Mouse (Mus musculus) urinary bladder, postnatal 4 days (tissue): ENCODE data around the gene Fstl4.
A peak's percentile ranks its signal among the peaks of the same experiment; 100 is the strongest.

Experiments
- DNase-seq, 2 experiments: peaks; one replicate each; pipeline ENCODE4 v3.0.0; 2021 to 2022; ENCODE audit warnings: low spot score in 2 of 2

The Fstl4 gene

DNA sequence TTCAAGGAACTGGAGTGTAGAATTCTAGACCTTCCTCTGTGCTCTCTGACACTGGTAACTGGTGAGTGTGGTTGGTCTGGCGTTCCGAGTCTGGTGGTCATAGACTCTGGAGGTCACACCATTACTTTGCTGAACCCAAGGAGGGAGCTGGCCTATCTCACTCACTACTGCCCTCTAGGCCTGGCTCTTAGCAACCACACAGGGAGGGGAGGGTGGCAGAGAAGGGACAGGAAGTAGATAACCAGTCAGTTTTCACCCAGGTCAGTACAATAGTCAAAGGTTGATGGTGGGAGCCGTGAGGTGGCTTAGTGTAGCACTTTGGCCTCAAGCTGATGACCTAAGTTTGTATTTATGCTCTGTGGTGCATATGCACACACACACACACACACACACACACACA lies 255.1 kb downstream of the Fstl4 start:
- DNase-seq, result no peak

DNA sequence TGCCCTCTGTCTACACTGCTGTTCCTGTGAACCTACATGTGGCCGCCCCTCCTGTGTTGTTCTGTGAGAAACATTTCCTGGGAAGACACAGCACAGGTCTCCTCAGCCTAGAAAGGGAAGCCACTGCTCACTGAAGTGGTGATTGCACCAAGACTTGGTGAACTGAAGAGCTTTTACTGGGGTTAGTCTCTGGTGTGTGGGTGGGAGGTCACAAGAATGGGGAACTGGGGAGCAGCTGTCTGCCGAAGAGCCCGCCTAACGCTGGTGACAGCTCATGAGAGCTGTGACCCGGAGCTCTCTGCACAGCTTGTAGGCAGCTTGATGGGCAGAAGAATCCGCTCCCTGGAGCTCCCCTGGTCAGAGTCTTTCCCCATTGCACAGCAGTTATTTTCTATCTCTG lies 260.0 kb downstream of the Fstl4 start:
- no peak for DNase-seq

DNA sequence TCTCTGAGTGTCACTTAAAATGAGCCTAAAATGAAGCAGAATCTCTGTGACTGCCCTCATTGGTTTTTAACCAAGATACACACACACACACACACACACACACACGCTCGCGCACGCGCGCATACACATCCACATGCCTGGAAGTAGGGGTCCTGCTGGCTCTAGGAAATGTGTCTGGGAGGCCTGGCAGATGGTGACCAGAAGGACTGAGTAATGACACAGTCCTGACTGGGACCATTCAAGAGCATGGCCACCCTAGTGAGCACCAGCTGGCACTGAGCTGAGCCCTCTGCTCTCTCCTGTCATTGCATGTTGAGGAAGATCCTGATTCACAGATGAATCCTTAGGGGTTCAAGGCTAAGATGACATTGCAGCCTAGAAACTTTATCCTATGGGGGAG lies 261.3 kb downstream of the Fstl4 start:
- DNase-seq, result no peak

DNA sequence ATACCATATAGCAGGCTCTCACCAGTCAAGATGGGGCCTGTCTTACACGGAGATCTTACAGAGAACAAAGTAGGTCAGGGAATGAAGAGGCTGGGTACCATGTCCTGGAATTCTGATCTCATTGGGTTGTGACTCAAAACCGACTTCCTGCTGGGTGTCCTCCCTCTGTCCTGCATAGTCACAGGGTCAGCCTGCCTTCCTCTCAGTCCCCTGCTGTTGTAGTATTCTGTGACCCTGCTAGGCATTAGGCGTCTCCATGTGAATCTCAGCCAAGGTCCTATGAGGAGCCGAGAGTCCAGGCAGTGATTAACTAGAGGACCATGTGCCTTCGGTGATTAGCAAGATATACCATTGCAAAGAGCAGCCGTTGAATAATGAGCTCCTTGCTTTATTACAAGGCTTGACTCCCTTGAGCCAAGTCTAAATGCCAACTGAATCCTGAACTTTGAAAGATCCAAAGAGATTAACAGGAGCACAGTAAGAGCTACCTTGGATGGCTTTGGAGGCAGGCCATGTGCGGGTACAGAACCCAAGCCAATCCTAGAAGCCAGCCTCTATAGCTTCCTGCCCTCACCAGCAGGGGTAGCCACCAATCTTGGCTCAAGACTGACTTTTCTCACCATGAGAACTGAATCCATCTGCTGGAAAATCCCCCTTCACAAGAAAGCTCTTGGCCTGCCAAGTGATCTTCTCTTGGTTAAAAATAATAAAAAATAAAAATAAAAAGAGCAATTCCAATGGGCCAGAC lies 264.2 kb downstream of the Fstl4 start:
- DNase-seq, result no peak

DNA sequence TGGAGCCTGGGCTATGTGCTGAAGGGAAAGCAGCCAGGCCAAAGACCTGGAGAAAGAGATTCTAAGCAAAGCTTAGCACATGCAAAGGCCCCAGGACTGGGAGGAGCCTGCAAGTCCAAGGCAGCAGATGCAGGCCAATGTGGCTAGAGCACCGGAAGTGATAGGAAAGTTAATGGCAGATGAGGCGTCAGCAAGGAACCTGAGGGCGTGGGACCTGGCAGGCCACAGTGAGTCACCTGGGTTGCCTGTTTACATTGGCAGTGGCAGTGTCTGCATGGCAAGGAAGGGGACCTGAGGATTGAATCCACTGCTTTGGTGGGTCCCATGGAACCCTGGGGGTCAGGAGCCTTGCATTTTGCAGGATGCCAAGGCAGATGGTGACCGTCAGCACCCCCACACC lies 267.3 kb downstream of the Fstl4 start:
- no peak for DNase-seq

DNA sequence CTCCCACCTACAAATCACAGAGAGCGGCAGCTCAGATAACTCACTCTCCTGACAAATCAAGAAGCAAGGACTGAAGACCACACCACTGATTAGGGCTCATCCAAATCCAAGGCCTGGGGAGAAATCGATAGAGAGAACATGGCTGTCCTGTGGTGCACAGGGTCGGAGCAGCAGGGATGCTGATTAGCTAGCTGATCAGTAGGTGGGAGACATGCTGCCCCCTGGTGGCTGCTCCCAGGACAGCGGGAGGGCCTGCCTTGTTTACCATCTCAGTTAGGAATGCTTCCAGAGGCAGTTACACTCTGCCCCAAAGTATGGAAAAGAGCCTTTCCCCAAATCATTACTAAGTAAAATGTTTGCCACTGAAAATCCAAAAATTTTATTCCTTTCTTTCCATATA lies 267.9 kb downstream of the Fstl4 start:
- peak; percentile 65 to 83 for DNase-seq

DNA sequence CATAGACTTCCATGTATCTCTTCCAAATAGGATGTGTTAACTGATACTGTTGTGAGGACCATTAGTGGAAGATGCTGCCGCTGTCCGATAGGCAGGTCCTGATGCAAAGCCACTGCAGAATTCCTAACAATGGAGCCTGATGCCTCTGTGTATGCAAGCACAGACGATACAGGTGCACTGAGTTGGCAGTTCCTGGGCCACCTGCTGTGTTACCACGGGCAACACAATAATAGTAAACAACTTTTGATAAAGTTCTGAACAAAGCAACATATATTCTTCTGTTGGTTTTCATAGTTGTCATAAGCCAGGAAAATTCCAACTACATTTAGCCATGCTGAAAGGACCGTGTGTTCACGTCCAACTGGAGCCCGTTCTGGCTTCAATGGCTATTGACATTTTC lies 271.0 kb downstream of the Fstl4 start:
- no peak for DNase-seq

DNA sequence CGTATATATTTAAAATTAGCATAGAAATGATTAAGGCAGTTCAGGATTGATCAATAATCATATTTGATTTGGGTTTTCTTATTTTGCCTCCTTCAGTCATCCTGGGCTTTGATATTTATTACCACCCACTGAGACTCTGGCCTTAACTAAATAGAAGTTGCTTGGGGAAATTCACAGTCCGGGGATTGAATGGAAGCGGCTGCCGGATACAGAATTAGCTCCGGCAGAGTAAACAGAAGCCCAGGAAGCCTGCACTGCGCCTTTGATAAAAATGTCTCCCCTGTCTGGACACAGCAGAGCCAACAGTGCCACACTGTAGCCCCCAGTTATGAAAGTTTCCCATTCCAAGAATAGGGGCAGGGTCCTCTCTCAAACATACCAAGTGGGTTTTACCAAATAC lies 282.4 kb downstream of the Fstl4 start:
- no peak for DNase-seq

DNA sequence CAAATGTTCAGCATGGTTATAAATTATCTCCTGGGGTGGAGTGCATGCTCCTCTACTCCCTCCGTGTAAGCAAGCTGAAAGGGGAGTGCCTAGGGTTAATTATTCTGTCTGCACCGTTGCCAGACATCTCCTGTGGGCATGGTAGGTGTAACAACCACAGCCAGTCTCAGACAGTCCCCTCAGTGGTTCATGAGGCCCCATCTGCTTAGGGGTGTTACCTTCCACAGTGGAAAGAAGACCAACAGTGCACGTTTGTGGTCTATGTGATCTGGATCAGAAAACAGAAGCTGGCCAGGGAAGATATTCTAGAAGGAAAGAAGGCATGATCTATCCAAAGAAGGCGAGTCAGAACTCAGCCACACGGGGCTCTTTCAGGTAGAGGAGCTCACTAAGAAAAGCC lies 289.7 kb downstream of the Fstl4 start:
- DNase-seq, result no peak

DNA sequence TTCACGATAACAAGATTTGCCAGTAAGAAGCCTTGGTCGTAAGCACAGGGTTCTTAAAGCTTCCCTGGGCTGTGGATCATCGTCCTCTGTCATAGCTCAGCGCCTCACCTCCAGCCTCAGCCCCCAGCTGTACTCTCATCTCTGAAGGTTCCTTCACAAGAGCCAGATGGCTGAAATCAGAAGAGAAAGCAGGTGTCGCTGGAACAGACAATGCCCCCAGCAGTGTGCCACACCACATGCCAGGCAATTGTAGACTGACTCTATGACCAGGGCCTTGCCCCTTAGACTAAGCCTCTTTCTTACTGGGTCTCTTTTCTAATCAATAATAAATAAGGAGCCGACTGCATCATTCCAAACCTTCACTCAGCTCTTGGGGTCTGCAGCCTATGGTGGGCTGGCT lies 291.5 kb downstream of the Fstl4 start:
- no peak for DNase-seq

DNA sequence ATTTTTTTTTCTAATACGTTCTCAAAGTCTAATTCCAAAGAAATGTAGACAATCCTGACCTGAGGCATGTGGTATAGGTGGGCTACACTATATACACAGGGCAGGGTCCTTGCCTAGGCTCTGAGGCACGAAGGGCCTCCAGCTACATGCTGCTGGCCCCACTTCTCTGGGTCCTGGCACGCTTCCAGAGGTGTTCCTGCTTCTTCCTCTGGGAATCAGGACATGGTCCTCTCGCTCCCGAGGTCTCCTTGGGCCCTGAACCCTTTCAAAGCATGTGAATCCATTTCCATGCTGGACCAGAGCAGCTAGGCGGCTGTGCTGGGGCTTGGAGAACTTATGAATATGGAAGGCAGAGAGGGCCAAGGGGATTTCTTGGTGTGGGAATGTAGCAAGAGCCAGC lies 292.3 kb downstream of the Fstl4 start:
- no peak for DNase-seq

DNA sequence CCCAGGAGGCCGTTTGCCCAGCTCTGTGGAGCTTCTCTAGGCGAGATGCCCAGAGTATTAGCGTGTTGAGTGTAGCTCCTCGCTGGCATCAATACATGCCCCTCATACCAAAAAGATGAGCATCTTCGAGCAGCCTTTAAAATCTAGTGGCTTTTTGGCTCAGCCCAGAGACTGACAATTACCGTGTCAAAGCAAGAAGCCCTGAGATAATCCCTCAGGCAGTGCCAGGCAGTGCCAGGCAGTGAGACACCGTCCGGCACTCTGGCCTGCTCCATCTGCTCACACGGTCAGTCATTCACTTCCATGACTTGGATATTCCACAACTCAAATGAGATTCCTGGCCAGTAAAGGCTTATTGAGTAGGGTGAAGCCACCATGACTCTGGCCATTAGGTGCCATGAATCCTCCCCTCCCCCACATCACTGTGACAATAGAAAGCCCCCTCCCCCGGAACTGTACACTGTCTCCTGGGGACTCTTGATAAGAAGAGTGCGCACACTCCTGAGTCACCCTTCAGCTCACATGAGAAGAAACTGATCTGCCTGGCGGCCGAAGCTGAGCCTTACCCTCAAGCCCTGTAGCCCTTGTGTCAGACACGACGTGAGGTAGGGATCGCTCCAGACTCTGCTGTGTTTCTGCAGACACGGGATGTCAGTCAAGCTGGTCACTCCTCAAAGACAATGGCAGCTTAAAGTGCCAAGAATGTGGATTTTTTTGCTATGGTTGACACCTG lies 293.6 kb downstream of the Fstl4 start:
- no peak for DNase-seq

DNA sequence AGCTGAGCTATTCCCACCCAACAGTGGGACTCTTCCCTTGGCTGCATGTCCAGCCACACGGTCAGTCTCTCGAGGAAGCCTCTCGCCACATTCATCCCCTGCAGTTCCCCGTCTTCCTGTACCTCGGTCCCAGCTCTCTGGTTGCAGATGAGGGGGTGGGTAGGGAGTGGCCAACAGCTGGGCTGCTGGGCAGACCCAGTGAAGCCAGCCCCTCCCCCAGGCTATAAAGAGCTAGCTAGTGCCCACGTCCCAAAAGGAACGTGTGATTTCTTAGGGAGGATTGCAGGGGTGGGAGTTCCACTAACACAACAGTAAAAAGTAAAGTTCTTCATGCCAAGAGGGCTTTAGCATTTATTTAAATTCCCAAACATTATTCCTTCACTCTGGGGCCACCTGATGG lies 294.1 kb downstream of the Fstl4 start:
- no peak for DNase-seq

DNA sequence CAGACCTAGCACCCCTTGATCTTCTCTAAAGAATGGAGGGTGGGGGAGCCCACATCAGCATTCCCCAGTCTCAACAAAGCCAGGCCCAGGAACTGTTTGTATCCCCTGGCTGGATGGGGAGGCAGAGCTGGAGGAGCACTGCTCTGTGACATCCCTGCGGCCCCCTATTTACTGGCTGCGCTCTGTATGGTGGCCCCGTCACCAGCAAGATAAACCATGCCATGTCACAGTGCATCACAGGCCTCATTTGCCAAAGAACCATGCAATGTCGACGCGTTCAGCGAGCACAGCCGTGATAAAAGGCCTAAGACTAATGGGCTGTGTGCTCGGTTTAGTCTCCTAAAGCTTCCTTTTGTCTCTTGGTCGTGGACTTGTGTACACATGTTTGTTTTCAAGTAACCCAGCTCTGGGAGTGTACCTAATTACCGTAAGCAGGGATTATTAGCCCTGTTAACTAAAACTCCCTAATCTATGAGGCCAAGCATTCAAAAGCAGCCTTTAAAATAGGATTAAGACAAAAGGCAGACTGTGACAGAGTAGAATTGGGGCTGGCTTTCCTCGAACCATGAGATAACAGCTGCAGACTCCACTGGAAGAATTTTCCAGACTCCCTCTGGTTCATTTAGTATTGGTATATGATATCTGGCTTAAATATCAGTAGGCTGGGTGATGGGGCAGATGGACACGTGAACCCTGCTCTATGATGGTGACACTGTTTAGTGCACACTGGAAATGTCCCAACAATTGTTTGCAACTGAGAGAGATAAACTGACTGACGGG lies 303.5 kb downstream of the Fstl4 start:
- no peak for DNase-seq

DNA sequence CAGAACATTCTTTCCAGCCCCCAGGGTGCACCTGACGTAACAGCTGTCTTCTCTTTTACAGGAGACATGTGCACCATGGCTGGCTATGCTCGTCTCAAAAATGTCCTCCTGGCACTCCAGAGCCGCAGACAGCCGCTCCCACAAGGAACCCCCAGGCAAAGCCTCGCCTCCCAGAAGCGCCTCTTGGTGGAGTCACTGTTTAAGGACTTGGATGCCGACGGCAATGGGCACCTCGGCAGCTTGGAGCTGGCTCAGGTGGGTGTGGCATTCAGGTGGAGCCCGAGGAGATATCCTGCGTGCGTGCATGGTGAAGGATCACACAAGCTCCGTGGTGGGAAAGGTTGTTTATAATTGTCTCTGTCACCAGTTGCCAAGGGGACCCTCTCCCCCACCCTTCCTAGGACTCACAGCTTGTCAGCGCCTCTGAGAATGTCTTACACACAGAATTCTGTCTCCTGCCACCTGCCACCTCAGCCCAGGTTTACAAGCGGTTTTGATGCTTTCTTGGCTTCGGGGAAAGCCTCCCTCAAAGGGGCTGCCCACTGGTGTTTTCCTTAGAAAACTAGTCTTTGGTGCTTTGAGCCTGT lies 304.1 kb downstream of the Fstl4 start:
- no peak for DNase-seq

DNA sequence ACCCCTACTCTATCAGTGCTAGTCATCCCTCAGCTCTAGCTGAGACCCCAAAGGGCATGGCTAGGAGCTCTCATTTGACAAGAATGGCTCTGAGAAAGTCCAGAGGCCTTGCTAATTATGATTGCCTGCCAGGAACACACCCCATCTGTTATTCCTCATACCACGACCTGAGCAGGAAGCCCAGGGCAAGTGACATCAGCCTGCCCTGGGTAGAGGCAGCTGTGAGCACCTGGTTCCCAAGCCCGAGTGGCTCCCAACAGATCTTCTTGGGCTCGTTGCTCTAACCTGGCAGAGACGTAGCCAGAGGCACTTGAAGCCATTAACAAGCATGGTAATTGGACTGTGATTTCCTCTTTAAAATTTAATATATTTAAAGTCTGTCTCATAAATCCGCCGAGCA lies 305.3 kb downstream of the Fstl4 start:
- no peak for DNase-seq

DNA sequence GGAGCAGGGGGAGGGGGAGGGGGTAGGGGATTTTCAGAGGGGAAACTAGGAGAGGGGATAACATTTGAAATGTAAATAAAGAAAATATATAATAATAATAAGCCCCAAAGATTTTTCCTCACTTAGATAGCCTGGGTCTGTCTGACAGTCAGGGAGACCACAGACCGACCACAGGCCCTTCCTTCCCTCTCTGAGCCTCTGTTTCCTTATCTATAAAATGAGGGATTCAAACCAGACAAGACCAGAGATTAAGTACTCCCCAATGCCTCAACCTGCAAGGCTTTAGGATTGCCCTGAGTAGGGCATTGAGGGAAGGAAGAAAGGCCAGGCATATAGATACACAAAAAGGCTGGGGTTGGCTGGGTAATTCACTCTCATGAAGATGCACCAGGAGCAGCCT lies 307.2 kb downstream of the Fstl4 start:
- DNase-seq, result no peak

DNA sequence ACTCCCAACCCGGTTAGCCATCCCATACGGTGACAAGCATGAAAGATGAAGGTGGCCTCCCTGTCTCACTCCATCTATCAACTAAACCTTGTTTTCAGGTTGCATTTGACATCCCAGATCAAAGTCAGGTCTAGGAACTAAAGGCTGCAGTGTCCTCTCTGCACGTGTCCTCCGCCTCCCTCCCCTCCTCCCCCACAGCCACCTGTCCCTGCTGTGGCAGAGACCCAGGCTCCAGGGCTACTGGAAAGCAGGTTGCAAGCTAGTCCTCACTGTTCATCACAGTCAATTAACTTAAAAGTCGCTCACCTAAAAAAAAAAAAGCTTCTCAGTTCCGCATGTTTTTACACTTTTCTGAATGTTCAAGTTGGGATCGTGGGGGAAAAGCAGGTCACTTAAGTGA lies 313.2 kb downstream of the Fstl4 start:
- no peak for DNase-seq

DNA sequence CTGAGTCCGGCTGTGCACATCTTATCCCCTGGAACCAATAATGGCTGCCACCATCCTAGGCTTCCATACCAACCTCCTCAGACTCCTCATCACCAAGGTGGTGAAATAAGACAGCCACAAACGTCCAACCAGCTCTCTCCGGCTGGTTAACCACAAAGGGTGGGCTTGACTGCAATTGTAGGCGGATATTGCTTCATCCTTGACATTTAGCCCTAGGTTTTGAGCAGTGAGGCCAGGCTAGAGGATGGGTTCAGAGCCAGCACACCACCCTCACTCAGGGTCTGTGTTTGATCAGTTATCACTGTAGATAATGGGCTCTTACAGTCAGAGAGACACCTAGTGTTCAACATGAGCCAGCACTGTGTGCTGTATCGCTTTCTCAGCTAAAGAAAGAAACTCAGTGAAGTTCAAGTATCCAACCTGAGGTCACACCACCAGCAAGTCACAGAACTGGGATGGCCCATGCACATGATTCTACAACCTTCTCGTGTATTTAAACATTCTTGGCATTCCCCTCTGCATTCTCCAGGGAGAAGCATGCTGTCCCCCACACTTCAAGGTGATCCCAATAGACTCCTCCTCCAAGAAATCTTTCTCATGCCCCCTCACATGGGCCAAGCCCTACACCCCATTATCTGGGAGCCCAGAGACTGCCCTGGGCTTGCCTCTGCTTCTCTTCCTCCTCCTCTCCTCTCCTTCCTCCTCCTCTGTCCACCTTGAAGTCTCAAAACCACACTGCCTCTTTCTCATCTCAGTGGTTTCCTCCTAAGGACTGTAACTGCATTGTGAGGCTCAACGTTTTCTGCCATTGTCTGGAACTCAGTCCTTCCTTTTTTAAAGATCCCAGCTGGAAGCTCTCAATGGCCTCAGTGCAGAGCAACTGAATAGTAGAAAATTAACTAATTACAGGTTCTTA lies 314.2 kb downstream of the Fstl4 start:
- no peak for DNase-seq

DNA sequence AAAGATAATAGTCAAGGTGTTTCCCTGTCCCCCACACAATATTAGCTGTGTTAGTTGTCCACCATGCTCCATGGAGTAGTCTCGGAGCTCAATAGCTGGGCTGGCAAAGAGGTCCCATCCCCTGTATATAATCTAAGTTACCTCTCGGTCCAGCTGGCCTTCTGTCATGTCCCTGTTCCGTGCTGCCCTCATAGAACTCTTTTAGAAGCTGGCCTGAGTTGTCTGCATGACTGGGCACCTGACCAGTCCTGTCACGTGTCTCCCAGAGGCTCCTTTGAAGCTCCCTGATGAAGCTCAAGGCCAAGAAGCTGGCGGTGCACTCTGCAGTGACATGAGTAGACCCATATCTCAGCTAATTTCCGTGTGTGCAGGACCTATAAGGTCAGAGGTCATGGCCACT lies 316.9 kb downstream of the Fstl4 start:
- DNase-seq, result no peak

DNA sequence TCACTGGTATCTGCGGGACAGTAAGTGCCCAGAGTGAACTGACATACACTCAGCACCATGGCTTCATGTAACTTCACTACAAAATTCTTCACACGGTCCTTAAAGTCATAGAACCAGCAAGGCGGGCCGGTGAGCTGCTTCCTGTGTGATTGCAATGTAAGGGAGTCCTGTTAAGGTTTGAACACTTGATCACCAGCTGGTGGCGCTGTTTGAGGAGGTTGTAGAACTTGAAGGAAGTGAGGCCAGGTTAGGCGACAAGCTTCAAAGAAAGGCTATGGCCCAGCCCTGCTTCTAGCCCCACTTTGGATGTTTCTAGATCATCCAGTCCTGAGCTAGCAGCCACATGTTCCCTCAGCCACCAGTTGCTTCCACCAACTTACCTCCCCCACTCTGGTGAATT lies 320.9 kb downstream of the Fstl4 start:
- DNase-seq, result no peak
